Mouse (Mus musculus) bone marrow, adult 2 months (tissue): Measurements from ENCODE around the gene Plxna3.

Experiments used
- CTCF ChIP-seq: fragments of 200-500 bp; IDR thresholded peaks from 2 replicates; pipeline ENCODE4 v1.5.1; 2011; ENCODE audit warnings: low read length, control low read depth; ENCODE audit not compliant: control insufficient read depth, insufficient read depth
- POLR2A ChIP-seq: fragments of 200-500 bp; IDR thresholded peaks from 2 replicates; pipeline ENCODE4 v1.6.1; 2011; ENCODE audit warnings: low read depth, mild to moderate bottlenecking, control low read depth, low read length, borderline replicate concordance; ENCODE audit not compliant: control insufficient read depth

GRCm38 (mm10) chrX:74352645-74353466, 24.0 kb downstream of the Plxna3 start:
- TF ChIP-seq CTCF (no peak), POLR2A (no peak)
